Mouse (Mus musculus) liver, adult 2 months (tissue): ENCODE results near the gene Vstm2l.

Experiments
- CTCF ChIP-seq: fragments of 200-500 bp; IDR thresholded peaks from 2 replicates; pipeline ENCODE4 v1.5.1; 2011; ENCODE audit warnings: low read depth, low read length, control low read depth
- POLR2A ChIP-seq: fragments of 200-500 bp; IDR thresholded peaks from 2 replicates; pipeline ENCODE4 v1.6.1; 2011; ENCODE audit warnings: low read length, control low read depth; ENCODE audit not compliant: insufficient read depth; ENCODE audit errors: extremely low read depth

GRCm38 (mm10) chr2:157873691-157874090, 40.8 kb upstream of the Vstm2l start:
- TF ChIP-seq CTCF (no peak), POLR2A (no peak)
